Mouse (Mus musculus) midbrain, embryonic 16.5 days (tissue): ENCODE results near the gene Nbdy. TPM values are rescaled to one million over a fixed set of nuclear protein-coding genes. Genes with fewer than 3 reads are reported as not detected.

ENCODE experiments used
- ATAC-seq: fragments of 200-750 bp; cut with Nextera tagmentation; 2 replicates; pipeline ENCODE4 v1.8.0; 2017; ENCODE audit warnings: moderate TSS enrichment
- H3K27ac ChIP-seq: fragments of 300-500 bp; sonication (generic); 2 replicates; pipeline ENCODE4 v1.5.1; 2014; ENCODE audit warnings: mild to moderate bottlenecking, low read length, mixed read lengths
- H3K27me3 ChIP-seq: fragments of 300-500 bp; sonication (generic); 2 replicates; pipeline ENCODE4 v1.6.1; 2014; ENCODE audit warnings: low read depth, low read length, mixed read lengths; ENCODE audit not compliant: control insufficient read depth, insufficient read depth
- H3K36me3 ChIP-seq: fragments of 300-500 bp; sonication (generic); 2 replicates; pipeline ENCODE4 v1.6.1; 2014; ENCODE audit warnings: mild to moderate bottlenecking, low read length, moderate library complexity, mixed read lengths; ENCODE audit not compliant: control insufficient read depth, insufficient read depth
- H3K4me1 ChIP-seq: fragments of 300-500 bp; sonication (generic); 2 replicates; pipeline ENCODE4 v1.6.1; 2014; ENCODE audit warnings: mild to moderate bottlenecking, low read length, mixed read lengths; ENCODE audit not compliant: control insufficient read depth, insufficient read depth
- H3K4me2 ChIP-seq: fragments of 300-500 bp; sonication (generic); 2 replicates; pipeline ENCODE4 v1.6.1; 2014; ENCODE audit warnings: mild to moderate bottlenecking, low read length, mixed read lengths
- H3K4me3 ChIP-seq: fragments of 300-500 bp; sonication (generic); 2 replicates; pipeline ENCODE4 v1.5.1; 2014; ENCODE audit warnings: low read depth, mild to moderate bottlenecking, low read length, moderate library complexity, mixed read lengths
- H3K9ac ChIP-seq: fragments of 300-500 bp; sonication (generic); 2 replicates; pipeline ENCODE4 v1.6.1; 2014; ENCODE audit warnings: low read depth, low read length, mixed read lengths
- H3K9me3 ChIP-seq: fragments of 300-500 bp; sonication (generic); replicated peaks from 2 replicates; pipeline ENCODE4 v1.6.1; 2014; ENCODE audit warnings: mild to moderate bottlenecking, low read length, mixed read lengths; ENCODE audit not compliant: control insufficient read depth, poor library complexity, severe bottlenecking
- WGBS: fragments of 180-500 bp; shearing (Covaris S2); extraction: QIAGEN DNeasy Blood & Tissue Kit; methylation state at CpG from one replicate; pipeline ENCODE4 v1.1.7; 2014; 5-methylcytosine and 5-hydroxymethylcytosine counted together
- polyA plus RNA-seq: library from polyadenylated mRNA; unstranded; fragments of >200 nt; fragmentation: Nextera tagmentation; extraction: Ambion mirVana; gene quantifications from 2 replicates; pipeline ENCODE4 v1.2.1, GENCODE M21; 2015

Gene Nbdy
- 155 and 164 TPM in 2 replicates for polyA plus RNA-seq

GRCm38 (mm10) chrX:153723110-153723916 lies at the start of gene Nbdy:
Gene Nbdy (plus strand): TSS chrX:153723590.
- 13% methylated on average over 32 of the region's 32 CpGs for WGBS
- ATAC-seq, result peak; percentile 94
- Histone ChIP-seq H3K9me3 (no peaks in the 10 kb centered on the region), H3K36me3 (no peaks in the 10 kb centered on the region; the same call in 1 of the 2 replicates), H3K4me1 (0 out of 2 replicates have a peak, but pooled peaks cover 2% of the 10 kb centered on the region), H3K27ac (peak within 1 kb of the TSS; percentile 85), H3K27me3 (no peaks in the 10 kb centered on the region), H3K4me2 (peak within 1 kb of the TSS; percentile 64), H3K9ac (peak within 1 kb of the TSS; percentile 72), H3K4me3 (peak within 1 kb of the TSS; percentile 49)

GRCm38 (mm10) chrX:153695782-153696395 lies 27.5 kb upstream of the Nbdy start, which contains the start of gene Kctd12b:
Gene Kctd12b (minus strand): TSS chrX:153696391.
- Histone ChIP-seq H3K4me2 (peak within 1 kb of the TSS; percentile 45), H3K9ac (peak within 1 kb of the TSS; percentile 3; the same call in 1 of the 2 replicates), H3K36me3 (no peaks in the 10 kb centered on the region), H3K27me3 (no peaks in the 10 kb centered on the region), H3K4me1 (no peaks in the 10 kb centered on the region), H3K4me3 (peak within 1 kb of the TSS; percentile 31), H3K9me3 (no peaks in the 10 kb centered on the region), H3K27ac (peak within 1 kb of the TSS; percentile 53)
- 24% methylated on average over 11 of the region's 11 CpGs for WGBS
- ATAC-seq, result peak; percentile 75; the same call in 1 of the 2 replicates

GRCm38 (mm10) chrX:153700463-153700862 lies 22.9 kb upstream of the Nbdy start:
- no peaks in the 10 kb centered on the region for H3K27me3 ChIP-seq
- no peak for ATAC-seq
- WGBS, result 79% methylated on average over 3 of the region's 3 CpGs

GRCm38 (mm10) chrX:153707735-153708134 lies 15.7 kb upstream of the Nbdy start:
- ATAC-seq, result peak; percentile 75; the same call in 1 of the 2 replicates

More at GRCm38 (mm10) chrX:153700463-153700862, 22.9 kb upstream of the Nbdy start:
- Histone ChIP-seq H3K27ac (no peak overlapping the region), H3K4me1 (no peaks in the 10 kb centered on the region), H3K36me3 (no peaks in the 10 kb centered on the region), H3K4me2 (no peak overlapping the region), H3K9me3 (no peaks in the 10 kb centered on the region), H3K4me3 (no peak overlapping the region), H3K9ac (no peak overlapping the region)

GRCm38 (mm10) chrX:153716716-153717115 lies 6.7 kb upstream of the Nbdy start:
- Histone ChIP-seq H3K9ac (no peak overlapping the region), H3K27me3 (no peaks in the 10 kb centered on the region), H3K4me3 (no peak overlapping the region), H3K27ac (no peak overlapping the region), H3K36me3 (no peaks in the 10 kb centered on the region), H3K4me1 (no peaks in the 10 kb centered on the region), H3K9me3 (no peaks in the 10 kb centered on the region), H3K4me2 (no peak overlapping the region)
- no peak for ATAC-seq
- 85% methylated on average over 2 of the region's 2 CpGs for WGBS

More at GRCm38 (mm10) chrX:153707735-153708134, 15.7 kb upstream of the Nbdy start:
- Histone ChIP-seq H3K9me3 (no peaks in the 10 kb centered on the region), H3K27ac (no peak overlapping the region), H3K27me3 (no peaks in the 10 kb centered on the region), H3K36me3 (no peaks in the 10 kb centered on the region), H3K4me2 (no peak overlapping the region), H3K4me1 (no peaks in the 10 kb centered on the region), H3K4me3 (no peak overlapping the region), H3K9ac (no peak overlapping the region)
- 23% methylated on average over 4 of the region's 4 CpGs for WGBS

- Histone ChIP-seq H3K27ac (no peak overlapping the region), H3K4me3 (no peak overlapping the region), H3K4me2 (no peak overlapping the region), H3K27me3 (no peaks in the 10 kb centered on the region), H3K4me1 (no peaks in the 10 kb centered on the region), H3K9ac (no peak overlapping the region), H3K36me3 (no peaks in the 10 kb centered on the region), H3K9me3 (no peaks in the 10 kb centered on the region)
- ATAC-seq, result no peak
- 34% methylated on average over 4 of the region's 4 CpGs for WGBS
Observed at GRCm38 (mm10) chrX:153719602-153720001, 3.8 kb upstream of the Nbdy start.

- Histone ChIP-seq H3K4me2 (peak overlapping the region; percentile 64), H3K27ac (peak overlapping the region; percentile 69; the same call in 1 of the 2 replicates), H3K4me1 (0 out of 2 replicates have a peak, but pooled peaks cover 2% of the 10 kb centered on the region), H3K36me3 (no peaks in the 10 kb centered on the region; the same call in 1 of the 2 replicates), H3K4me3 (peak overlapping the region; percentile 49), H3K27me3 (no peaks in the 10 kb centered on the region), H3K9ac (peak overlapping the region; percentile 44; the same call in 1 of the 2 replicates), H3K9me3 (no peaks in the 10 kb centered on the region)
- 0 out of 2 replicates have a peak, but pooled peaks have one; percentile 37 for ATAC-seq
- 21% methylated on average over 3 of the region's 3 CpGs for WGBS
Observed at GRCm38 (mm10) chrX:153724400-153724799, 1.0 kb downstream of the Nbdy start.

- Histone ChIP-seq H3K9ac (no peak overlapping the region), H3K4me1 (no peaks in the 10 kb centered on the region), H3K27me3 (no peaks in the 10 kb centered on the region), H3K36me3 (no peaks in the 10 kb centered on the region), H3K4me2 (no peak overlapping the region), H3K4me3 (no peak overlapping the region), H3K9me3 (no peaks in the 10 kb centered on the region), H3K27ac (no peak overlapping the region)
- ATAC-seq, result no peak
- 86% methylated on average over 4 of the region's 4 CpGs for WGBS
Observed at GRCm38 (mm10) chrX:153735697-153736096, 12.3 kb downstream of the Nbdy start.
